Mouse (Mus musculus) C2C12 (cell line): Measurements from ENCODE around the gene Sult4a1. TPM values are rescaled to one million over a fixed set of nuclear protein-coding genes. Genes with fewer than 3 reads are reported as not detected.

Source experiments
- H3K27me3 ChIP-seq: one replicate; pipeline ENCODE4 v1.6.1; 2011; ENCODE audit not compliant: control insufficient read depth, insufficient read depth, insufficient read length
- H3K36me3 ChIP-seq: one replicate; pipeline ENCODE4 v1.6.1; 2011; ENCODE audit not compliant: control insufficient read depth, insufficient read depth
- H3K4me3 ChIP-seq: one replicate; pipeline ENCODE4 v1.5.1; 2011; ENCODE audit warnings: mild to moderate bottlenecking, control low read depth; ENCODE audit not compliant: poor library complexity, insufficient read depth, severe bottlenecking
- H3K79me2 ChIP-seq: one replicate; pipeline ENCODE4 v1.6.1; 2011; ENCODE audit not compliant: control insufficient read depth, insufficient read depth
- H3K79me3 ChIP-seq: one replicate; pipeline ENCODE4 v1.6.1; 2011; ENCODE audit warnings: low read depth, control low read depth
- H3ac ChIP-seq: one replicate; pipeline ENCODE3; 2011; ENCODE audit warnings: low read depth; ENCODE audit not compliant: control insufficient read depth, insufficient read length
- CEBPB ChIP-seq: IDR thresholded peaks from one replicate; pipeline ENCODE4 v1.6.1; 2011; ENCODE audit warnings: low read depth, mild to moderate bottlenecking, control low read depth, moderate library complexity
- CTCF ChIP-seq: IDR thresholded peaks from one replicate; pipeline ENCODE4 v1.5.1; 2011; ENCODE audit not compliant: control insufficient read depth, insufficient read depth, insufficient read length
- FOSL1 ChIP-seq: IDR thresholded peaks from one replicate; pipeline ENCODE4 v1.8.0; 2011; ENCODE audit warnings: mild to moderate bottlenecking, low read length; ENCODE audit not compliant: poor library complexity, insufficient read depth, severe bottlenecking
- MAX ChIP-seq: IDR thresholded peaks from one replicate; pipeline ENCODE4 v1.6.1; 2011; ENCODE audit warnings: mild to moderate bottlenecking, control low read depth
- MYOD1 ChIP-seq: IDR thresholded peaks from one replicate; pipeline ENCODE4 v1.6.1; 2011; ENCODE audit warnings: low read depth; ENCODE audit not compliant: control insufficient read depth, insufficient read length
- MYOG ChIP-seq: IDR thresholded peaks from one replicate; pipeline ENCODE4 v1.6.1; 2011; ENCODE audit not compliant: control insufficient read depth, insufficient read length; ENCODE audit errors: extremely low read depth
- USF1 ChIP-seq: IDR thresholded peaks from one replicate; pipeline ENCODE4 v1.6.1; 2011; ENCODE audit warnings: low read depth, mild to moderate bottlenecking, control low read depth, moderate library complexity
- polyA plus RNA-seq: library from polyadenylated mRNA; unstranded; fragments of >200 nt; fragmentation: generic; extraction: Trizol; gene quantifications from one replicate; pipeline ENCODE4 v1.2.1, GENCODE M21; 2012; ENCODE audit warnings: missing spikeins

The Sult4a1 gene
- polyA plus RNA-seq, 1 experiment: not detected

DNA sequence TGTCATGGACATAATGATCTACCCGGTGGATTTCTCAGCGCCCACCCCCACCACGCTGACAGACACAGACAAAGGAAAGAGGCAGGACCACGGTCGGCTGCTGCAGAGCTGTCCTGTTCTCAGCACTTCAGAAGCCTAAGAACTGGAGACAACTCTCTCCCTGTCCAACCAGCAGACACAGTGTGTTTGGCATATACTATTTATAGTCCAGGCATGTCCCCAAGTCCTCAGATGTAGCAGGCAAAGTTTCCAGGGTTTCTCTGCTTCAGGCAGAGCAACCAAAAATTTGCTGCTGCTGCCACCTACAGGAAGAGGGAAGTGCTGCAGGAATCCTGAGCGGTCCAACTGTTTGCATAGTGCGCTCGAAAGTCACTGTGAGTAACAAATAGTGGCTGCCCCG lies 51.7 kb downstream of the Sult4a1 start:
- Histone ChIP-seq H3K27me3 (peaks cover 36% of the 10 kb centered on the region), H3K79me2 (no peaks in the 10 kb centered on the region), H3K36me3 (no peaks in the 10 kb centered on the region), H3ac (no peak overlapping the region), H3K79me3 (no peaks in the 10 kb centered on the region), H3K4me3 (no peak overlapping the region)
- TF ChIP-seq MYOG (no peak), FOSL1 (no peak), CEBPB (no peak), MYOD1 (no peak), CTCF (peak; percentile 64)

DNA sequence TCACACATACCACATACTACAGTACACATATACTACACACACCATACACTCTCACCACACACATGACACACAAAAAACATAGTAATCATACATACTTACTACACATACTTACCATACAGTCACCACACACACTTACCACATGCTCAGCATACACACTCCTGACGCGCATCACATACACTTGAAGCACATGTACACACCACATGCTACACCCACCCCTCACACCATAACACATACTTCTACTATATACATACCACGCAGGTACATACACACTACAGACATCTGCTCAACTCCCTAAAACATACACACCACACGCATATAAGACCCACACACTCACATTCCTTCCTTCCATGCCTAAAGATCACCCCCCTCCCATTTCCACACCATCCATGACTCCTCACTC lies 52.3 kb downstream of the Sult4a1 start:
- TF ChIP-seq CTCF (no peak), FOSL1 (no peak), MAX (no peak), MYOD1 (no peak), CEBPB (no peak), USF1 (no peak), MYOG (no peak)
- Histone ChIP-seq H3K4me3 (no peak overlapping the region), H3K79me2 (no peaks in the 10 kb centered on the region), H3ac (no peak overlapping the region), H3K27me3 (peaks cover 36% of the 10 kb centered on the region), H3K79me3 (no peaks in the 10 kb centered on the region), H3K36me3 (no peaks in the 10 kb centered on the region)

DNA sequence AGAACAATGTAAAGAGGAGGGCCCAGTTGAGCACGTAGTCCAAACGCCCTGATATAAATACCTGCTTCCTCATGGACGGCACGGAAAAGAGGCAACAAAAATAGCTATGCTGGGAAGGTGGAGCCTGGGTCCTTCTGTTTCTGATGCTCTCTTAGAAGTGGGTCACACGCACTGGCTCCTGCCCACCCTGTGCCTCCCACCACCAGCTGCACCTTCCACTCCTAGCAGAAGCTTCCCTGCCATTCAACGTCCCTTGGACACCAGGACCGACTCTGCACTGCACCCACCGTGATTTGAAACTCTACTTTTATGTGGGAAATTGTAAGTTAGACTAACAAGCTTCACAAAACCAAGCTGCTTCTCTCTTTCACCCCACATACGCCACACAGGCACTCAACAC lies 53.2 kb downstream of the Sult4a1 start:
- no peak overlapping the region for H3ac ChIP-seq
- no peak for TF ChIP-seq MYOG
- TF ChIP-seq MAX: no peak
- TF ChIP-seq FOSL1: no peak
- no peak for TF ChIP-seq CEBPB
- TF ChIP-seq USF1: no peak
- TF ChIP-seq CTCF: no peak
- no peaks in the 10 kb centered on the region for H3K36me3 ChIP-seq
- peaks cover 36% of the 10 kb centered on the region for H3K27me3 ChIP-seq
- H3K79me2 ChIP-seq: no peaks in the 10 kb centered on the region
- H3K79me3 ChIP-seq: no peaks in the 10 kb centered on the region
- no peak overlapping the region for H3K4me3 ChIP-seq

DNA sequence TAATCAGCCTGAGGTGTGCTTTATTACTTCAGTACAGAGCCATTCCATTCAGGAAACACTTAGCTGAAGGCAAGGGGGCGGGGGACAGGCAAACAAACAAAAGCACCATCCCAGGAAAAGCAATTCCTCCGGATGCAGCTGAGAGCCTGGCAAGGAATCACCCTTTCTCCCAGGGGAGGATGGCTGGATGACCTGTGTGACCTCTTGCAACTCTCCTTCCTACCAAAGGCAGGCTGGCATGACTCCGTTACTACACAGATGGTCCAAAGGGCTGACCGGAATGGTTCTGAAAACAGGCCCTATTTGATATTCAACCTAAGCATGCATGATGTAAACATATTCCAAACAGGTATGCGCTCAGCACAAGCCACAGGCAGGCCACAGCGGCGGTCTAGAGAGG lies 56.0 kb downstream of the Sult4a1 start:
- H3K27me3 ChIP-seq: peaks cover 34% of the 10 kb centered on the region
- no peak for TF ChIP-seq USF1
- no peak for TF ChIP-seq FOSL1
- TF ChIP-seq MYOD1: no peak
- no peak for TF ChIP-seq MYOG
- TF ChIP-seq MAX: no peak
- no peak for TF ChIP-seq CTCF
- no peak for TF ChIP-seq CEBPB
- H3K79me3 ChIP-seq: no peaks in the 10 kb centered on the region
- H3ac ChIP-seq: no peak overlapping the region
- no peak overlapping the region for H3K4me3 ChIP-seq
- no peaks in the 10 kb centered on the region for H3K79me2 ChIP-seq
- H3K36me3 ChIP-seq: no peaks in the 10 kb centered on the region

GRCm38 (mm10) chr15:84045562-84045961 lies 60.0 kb downstream of the Sult4a1 start:
- Histone ChIP-seq H3K79me3 (no peaks in the 10 kb centered on the region), H3K4me3 (no peak overlapping the region), H3K27me3 (peaks cover 29% of the 10 kb centered on the region), H3K36me3 (no peaks in the 10 kb centered on the region), H3ac (no peak overlapping the region), H3K79me2 (no peaks in the 10 kb centered on the region)
- TF ChIP-seq MAX (no peak), CEBPB (no peak), MYOG (no peak), CTCF (no peak)

- no peak for TF ChIP-seq CTCF
- H3K79me2 ChIP-seq: no peaks in the 10 kb centered on the region
- no peaks in the 10 kb centered on the region for H3K36me3 ChIP-seq
- no peak overlapping the region for H3ac ChIP-seq
- no peaks in the 10 kb centered on the region for H3K79me3 ChIP-seq
- H3K4me3 ChIP-seq: no peak overlapping the region
- peaks cover 20% of the 10 kb centered on the region for H3K27me3 ChIP-seq
These were observed 68.5 kb downstream of the Sult4a1 start for GRCm38 (mm10) chr15:84037067-84037466.

Other genes starting within 250 kb of the Sult4a1 start
- not detected for gene Efcab6, start 40.4 kb downstream of the Sult4a1 start, polyA plus RNA-seq
- gene Pnpla5, start 17.4 kb upstream of the Sult4a1 start, polyA plus RNA-seq: not detected
- gene Pnpla3, start 62.1 kb upstream of the Sult4a1 start, polyA plus RNA-seq: not detected
- gene Samm50, start 86.5 kb upstream of the Sult4a1 start, polyA plus RNA-seq: 123 TPM
- 103 TPM for gene Parvb, start 126.3 kb upstream of the Sult4a1 start, polyA plus RNA-seq
- 0.09 TPM for gene Parvg, start 218.3 kb upstream of the Sult4a1 start, polyA plus RNA-seq